Mouse (Mus musculus): ENCODE results near the gene Spata18.
A peak's percentile ranks its signal among the peaks of the same experiment; 100 is the strongest.

Spata18 gene

GRCm38 (mm10) chr5:73667877-73668276, 16.7 kb downstream of the Spata18 start:
- DNase-seq, result no peak

- DNase-seq, result peak; percentile 30 to 32
Observed at GRCm38 (mm10) chr5:73669386-73669785, 18.2 kb downstream of the Spata18 start.

- DNase-seq, result no peak
Observed at GRCm38 (mm10) chr5:73675604-73676003, 24.4 kb downstream of the Spata18 start.

- no peak for DNase-seq
Observed at GRCm38 (mm10) chr5:73676626-73677025, 25.4 kb downstream of the Spata18 start.

- no peak for DNase-seq
Observed at GRCm38 (mm10) chr5:73683221-73683620, 32.0 kb downstream of the Spata18 start.

GRCm38 (mm10) chr5:73683706-73684409, 32.7 kb downstream of the Spata18 start:
- DNase-seq, result peak in 1 of 2 experiments; percentile 14

- DNase-seq, result peak; percentile 30 to 44
Observed at GRCm38 (mm10) chr5:73686149-73686548, 35.0 kb downstream of the Spata18 start.

GRCm38 (mm10) chr5:73688576-73688975, 37.4 kb downstream of the Spata18 start:
- DNase-seq, result no peak

- DNase-seq, result no peak
Observed at GRCm38 (mm10) chr5:73690146-73690545, 39.0 kb downstream of the Spata18 start.

- no peak for DNase-seq
Observed at GRCm38 (mm10) chr5:73691723-73692520, 40.7 kb downstream of the Spata18 start.

- DNase-seq, result no peak
Observed at GRCm38 (mm10) chr5:73693778-73694177, 42.6 kb downstream of the Spata18 start.

GRCm38 (mm10) chr5:73694254-73695015, 43.3 kb downstream of the Spata18 start:
- no peak for DNase-seq

GRCm38 (mm10) chr5:73697700-73698099, 46.5 kb downstream of the Spata18 start:
- no peak for DNase-seq

GRCm38 (mm10) chr5:73701063-73701890, 50.1 kb downstream of the Spata18 start:
- DNase-seq, result no peak

- DNase-seq, result no peak
Observed at GRCm38 (mm10) chr5:73701946-73702710, 50.9 kb downstream of the Spata18 start.

GRCm38 (mm10) chr5:73703096-73703495, 51.9 kb downstream of the Spata18 start:
- no peak for DNase-seq

GRCm38 (mm10) chr5:73704263-73704662, 53.1 kb downstream of the Spata18 start:
- DNase-seq, result no peak

- no peak for DNase-seq
Observed at GRCm38 (mm10) chr5:73704757-73705156, 53.6 kb downstream of the Spata18 start.

- no peak for DNase-seq
Observed at GRCm38 (mm10) chr5:73705290-73705689, 54.1 kb downstream of the Spata18 start.

GRCm38 (mm10) chr5:73712852-73713251, 61.7 kb downstream of the Spata18 start:
- DNase-seq, result no peak

- DNase-seq, result no peak
Observed at GRCm38 (mm10) chr5:73716941-73717340, 65.8 kb downstream of the Spata18 start.
